15 mouse cellular contexts compared by ENCODE assay signal in the genomic region with DNA sequence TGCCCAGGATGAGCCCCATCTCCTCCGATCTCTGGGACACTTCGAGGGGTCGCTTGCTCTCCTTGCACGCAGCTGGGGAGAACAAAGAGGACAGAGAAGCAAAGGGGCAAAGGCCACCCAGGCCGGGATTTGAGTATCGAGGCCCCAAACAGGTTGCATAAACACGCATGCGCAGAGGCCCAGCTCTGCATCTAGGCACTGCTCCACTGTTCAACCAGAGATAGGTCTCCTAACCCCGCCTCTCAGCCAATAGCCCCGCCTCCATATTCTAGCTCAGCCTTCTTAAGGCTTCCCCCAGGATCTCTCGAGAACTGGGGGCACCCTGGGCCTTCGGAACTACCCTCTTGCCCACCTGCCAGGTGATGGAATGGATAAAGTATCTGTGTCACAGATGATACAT. TPM values are rescaled to one million over a fixed set of nuclear protein-coding genes. Genes with fewer than 3 reads are reported as not detected.
DNase-seq lines count a peak whose midpoint lies in the region; ATAC-seq and TF ChIP-seq lines count a peak whose summit lies in the region.
"Had no signal": no experiment of that assay in that cellular context is flagged by ENCODE, and none has a peak within 500 bp of the region (broad histone marks: within the 10 kb centered on the region; RNA-seq: fewer than 3 reads in every experiment).

No protein-coding gene starts in this region.

- DNase-seq in hindbrain, postnatal 0 days (ENCODE audit: low spot score): peak; percentile 40
- no peak for DNase-seq in hindbrain, embryonic 14.5 days (ENCODE audit: low spot score)
- peak; percentile 27 for DNase-seq in A20 (ENCODE audit: low read depth, low spot score)
- DNase-seq in embryo, embryonic 11 days: peak; percentile 36
- no peak for DNase-seq in heart, adult 8-10 months (ENCODE audit: low spot score)
- DNase-seq in gastrocnemius, adult 8-10 months (ENCODE audit: low spot score in 2 of 2): no peak
- DNase-seq: kidney, adult 11 months; lung, postnatal 14 days; spleen, adult 18-20 months had no signal

- H3K4me2 ChIP-seq in hindbrain, postnatal 0 days (ENCODE audit: low read depth, low read length): no peak overlapping the region
- H3K4me2 ChIP-seq in hindbrain, embryonic 14.5 days (replicated peaks): no peak overlapping the region
- H3K4me2 ChIP-seq: embryonic facial prominence, embryonic 15.5 days; heart, embryonic 11.5 days had no signal

- H3K9me3 ChIP-seq in hindbrain, postnatal 0 days (ENCODE audit: low read length): no peaks in the 10 kb centered on the region
- H3K9me3 ChIP-seq in hindbrain, embryonic 14.5 days (ENCODE audit: control insufficient read depth, low read length): no peaks in the 10 kb centered on the region
- H3K9me3 ChIP-seq in E14TG2a.4 (ENCODE audit: low read length): no peaks in the 10 kb centered on the region
- H3K9me3 ChIP-seq: embryonic facial prominence, embryonic 15.5 days; G1E had no signal

- H3K4me1 ChIP-seq in hindbrain, postnatal 0 days (ENCODE audit: insufficient read depth, low read length): no peaks in the 10 kb centered on the region
- H3K4me1 ChIP-seq in hindbrain, embryonic 14.5 days (replicated peaks; ENCODE audit: control insufficient read depth, insufficient read depth, low read length): no peaks in the 10 kb centered on the region
- H3K4me1 ChIP-seq in E14TG2a.4 (replicated peaks; ENCODE audit: low read depth, low read length): peaks cover 45% of the 10 kb centered on the region
- H3K4me1 ChIP-seq: embryonic facial prominence, embryonic 15.5 days had no signal

- H3K9ac ChIP-seq in hindbrain, postnatal 0 days (replicated peaks; ENCODE audit: low read length): no peak overlapping the region
- H3K9ac ChIP-seq in hindbrain, embryonic 14.5 days: no peak overlapping the region
- H3K9ac ChIP-seq: embryonic facial prominence, embryonic 15.5 days had no signal

- H3K27me3 ChIP-seq in hindbrain, postnatal 0 days (ENCODE audit: insufficient read depth, low read length): no peaks in the 10 kb centered on the region
- H3K27me3 ChIP-seq in hindbrain, embryonic 14.5 days (ENCODE audit: control insufficient read depth, insufficient read depth, low read length): no peaks in the 10 kb centered on the region
- peaks cover 47% of the 10 kb centered on the region for H3K27me3 ChIP-seq in E14TG2a.4 (ENCODE audit: insufficient read depth, low read length)
- H3K27me3 ChIP-seq: embryonic facial prominence, embryonic 15.5 days had no signal

- no peak for ATAC-seq in hindbrain, postnatal 0 days
- ATAC-seq in hindbrain, embryonic 14.5 days (ENCODE audit: low FRiP score): no peak

- TF ChIP-seq CTCF in hindbrain, postnatal 0 days (IDR thresholded peaks at IDR 0.05; ENCODE audit: low read depth): no peak
- no peak for TF ChIP-seq CTCF in E14TG2a.4 (conservative IDR thresholded peaks at IDR 0.05; ENCODE audit: low read length)

- H3K4me3 ChIP-seq in hindbrain, postnatal 0 days (ENCODE audit: low read length): no peak overlapping the region
- H3K4me3 ChIP-seq in hindbrain, embryonic 14.5 days (replicated peaks; ENCODE audit: low read length): no peak overlapping the region
- peak overlapping the region; percentile 43 for H3K4me3 ChIP-seq in E14TG2a.4 (replicated peaks; ENCODE audit: low read length)
- H3K4me3 ChIP-seq: embryonic facial prominence, embryonic 15.5 days had no signal

- no peak overlapping the region for H3K27ac ChIP-seq in hindbrain, postnatal 0 days
- H3K27ac ChIP-seq in hindbrain, embryonic 14.5 days: no peak overlapping the region
- H3K27ac ChIP-seq: embryonic facial prominence, embryonic 15.5 days; kidney, postnatal 0 days had no signal

- no peaks in the 10 kb centered on the region; the same call in 1 of the 2 replicates for H3K36me3 ChIP-seq in hindbrain, postnatal 0 days (ENCODE audit: insufficient read depth, low read length)
- H3K36me3 ChIP-seq in hindbrain, embryonic 14.5 days (replicated peaks; ENCODE audit: control insufficient read depth, insufficient read depth): no peaks in the 10 kb centered on the region
- H3K36me3 ChIP-seq in E14TG2a.4 (ENCODE audit: insufficient read depth, low read length): 0 out of 2 replicates have a peak, but pooled peaks cover 15% of the 10 kb centered on the region

- WGBS in hindbrain, postnatal 0 days: 51% methylated on average over 12 of the region's 12 CpGs
- WGBS in hindbrain, embryonic 14.5 days: 40% methylated on average over 12 of the region's 12 CpGs

RNA-seq across cellular contexts. Expression of gene Ptpru, which starts 40.2 kb away (rescaled TPM):
- total RNA-seq in hindbrain, postnatal 0 days (2014; rRNA removed): 31.2 and 35.9 TPM in 2 replicates
- polyA plus RNA-seq in hindbrain, postnatal 0 days (2015; fragmentation: Nextera tagmentation; extraction: Ambion mirVana): 17.3 and 20.0 TPM in 2 replicates
- polyA plus RNA-seq in hindbrain, embryonic 14.5 days (2014; fragmentation: Nextera tagmentation; extraction: Ambion mirVana): 19.8 and 20.0 TPM in 2 replicates
- 1 to 10 TPM; 4.5 to 9.7 (median 5.7) TPM for total RNA-seq in heart, adult 8-10 months (2022)
- total RNA-seq in gastrocnemius, adult 8-10 months (2022): 1 to 10 TPM in 2 of 4 experiments, under 1 TPM in 2; 0.39 to 1.3 (median 0.98) TPM
- total RNA-seq: monocyte, adult 5-6 weeks had no signal

RNA-seq across cellular contexts. Expression of gene Mecr, which starts 45.4 kb away (rescaled TPM):
- total RNA-seq in hindbrain, postnatal 0 days (2014; rRNA removed): 21.5 and 30.8 TPM in 2 replicates
- polyA plus RNA-seq in hindbrain, postnatal 0 days (2015; fragmentation: Nextera tagmentation; extraction: Ambion mirVana): 33.8 TPM in 2 replicates
- 29.2 and 32.6 TPM in 2 replicates for polyA plus RNA-seq in hindbrain, embryonic 14.5 days (2014; fragmentation: Nextera tagmentation; extraction: Ambion mirVana)
- total RNA-seq in heart, adult 8-10 months (2022): 10 to 100 TPM; 24.4 to 27.9 (median 25.5) TPM
- 10 to 100 TPM; 22.8 to 27.8 (median 25.1) TPM for total RNA-seq in gastrocnemius, adult 8-10 months (2022)

Comparison
In these comparisons a context has a peak if more than half of its experiments do, and no peak if none do; other contexts are left out.
1. DNase-seq: peak in hindbrain, postnatal 0 days (single experiment), A20 (single experiment) and embryo, embryonic 11 days (single experiment); none in hindbrain, embryonic 14.5 days (single experiment), heart, adult 8-10 months (single experiment) and gastrocnemius, adult 8-10 months (0 of 2).